Mouse (Mus musculus) midbrain, embryonic 16.5 days (tissue): ENCODE results near the gene Cst7. TPM values are rescaled to one million over a fixed set of nuclear protein-coding genes. Genes with fewer than 3 reads are reported as not detected.
A peak's percentile ranks its signal among the peaks of the same experiment; 100 is the strongest.

Experiments
- ATAC-seq: fragments of 200-750 bp; cut with Nextera tagmentation; 2 replicates; pipeline ENCODE4 v1.8.0; 2017; ENCODE audit warnings: moderate TSS enrichment
- H3K27ac ChIP-seq: fragments of 300-500 bp; sonication (generic); 2 replicates; pipeline ENCODE4 v1.5.1; 2014; ENCODE audit warnings: mild to moderate bottlenecking, low read length, mixed read lengths
- H3K27me3 ChIP-seq: fragments of 300-500 bp; sonication (generic); 2 replicates; pipeline ENCODE4 v1.6.1; 2014; ENCODE audit warnings: low read depth, low read length, mixed read lengths; ENCODE audit not compliant: control insufficient read depth, insufficient read depth
- H3K36me3 ChIP-seq: fragments of 300-500 bp; sonication (generic); 2 replicates; pipeline ENCODE4 v1.6.1; 2014; ENCODE audit warnings: mild to moderate bottlenecking, low read length, moderate library complexity, mixed read lengths; ENCODE audit not compliant: control insufficient read depth, insufficient read depth
- H3K4me1 ChIP-seq: fragments of 300-500 bp; sonication (generic); 2 replicates; pipeline ENCODE4 v1.6.1; 2014; ENCODE audit warnings: mild to moderate bottlenecking, low read length, mixed read lengths; ENCODE audit not compliant: control insufficient read depth, insufficient read depth
- H3K4me2 ChIP-seq: fragments of 300-500 bp; sonication (generic); 2 replicates; pipeline ENCODE4 v1.6.1; 2014; ENCODE audit warnings: mild to moderate bottlenecking, low read length, mixed read lengths
- H3K4me3 ChIP-seq: fragments of 300-500 bp; sonication (generic); 2 replicates; pipeline ENCODE4 v1.5.1; 2014; ENCODE audit warnings: low read depth, mild to moderate bottlenecking, low read length, moderate library complexity, mixed read lengths
- H3K9ac ChIP-seq: fragments of 300-500 bp; sonication (generic); 2 replicates; pipeline ENCODE4 v1.6.1; 2014; ENCODE audit warnings: low read depth, low read length, mixed read lengths
- H3K9me3 ChIP-seq: fragments of 300-500 bp; sonication (generic); replicated peaks from 2 replicates; pipeline ENCODE4 v1.6.1; 2014; ENCODE audit warnings: mild to moderate bottlenecking, low read length, mixed read lengths; ENCODE audit not compliant: control insufficient read depth, poor library complexity, severe bottlenecking
- WGBS: fragments of 180-500 bp; shearing (Covaris S2); extraction: QIAGEN DNeasy Blood & Tissue Kit; methylation state at CpG from one replicate; pipeline ENCODE4 v1.1.7; 2014; 5-methylcytosine and 5-hydroxymethylcytosine counted together
- polyA plus RNA-seq: library from polyadenylated mRNA; unstranded; fragments of >200 nt; fragmentation: Nextera tagmentation; extraction: Ambion mirVana; gene quantifications from 2 replicates; pipeline ENCODE4 v1.2.1, GENCODE M21; 2015

The Cst7 gene
- polyA plus RNA-seq, 1 experiment from 2014 or later = 0.44 TPM

- Histone ChIP-seq H3K4me2 (peak overlapping the region; percentile 72), H3K9ac (peak overlapping the region; percentile 94), H3K36me3 (no peaks in the 10 kb centered on the region), H3K27me3 (no peaks in the 10 kb centered on the region), H3K4me1 (peaks cover 15% of the 10 kb centered on the region), H3K27ac (peak overlapping the region; percentile 69), H3K9me3 (no peaks in the 10 kb centered on the region), H3K4me3 (peak overlapping the region; percentile 90)
- WGBS = under 1% methylated on average over 10 of the region's 10 CpGs
- peak; percentile 73 for ATAC-seq
Observed at GRCm38 (mm10) chr2:150608872-150609560, 38.8 kb downstream of the Cst7 start.

- WGBS = 78% methylated on average over 3 of the region's 3 CpGs
- H3K4me2 ChIP-seq = no peak overlapping the region
- H3K27me3 ChIP-seq = no peaks in the 10 kb centered on the region
- no peaks in the 10 kb centered on the region for H3K9me3 ChIP-seq
- no peak overlapping the region for H3K9ac ChIP-seq
- ATAC-seq = no peak
- H3K36me3 ChIP-seq = no peaks in the 10 kb centered on the region
- no peak overlapping the region for H3K27ac ChIP-seq
- peaks cover 15% of the 10 kb centered on the region for H3K4me1 ChIP-seq
- no peak overlapping the region for H3K4me3 ChIP-seq
Observed at GRCm38 (mm10) chr2:150610097-150610496, 39.9 kb downstream of the Cst7 start.

GRCm38 (mm10) chr2:150621698-150622097 lies 51.5 kb downstream of the Cst7 start:
- H3K4me2 ChIP-seq = no peak overlapping the region
- no peaks in the 10 kb centered on the region for H3K27me3 ChIP-seq
- 82% methylated on average over 3 of the region's 3 CpGs for WGBS
- peaks cover 3% of the 10 kb centered on the region; the same call in 1 of the 2 replicates for H3K36me3 ChIP-seq
- H3K9me3 ChIP-seq = no peaks in the 10 kb centered on the region
- no peak overlapping the region for H3K9ac ChIP-seq
- H3K4me3 ChIP-seq = no peak overlapping the region
- ATAC-seq = no peak
- no peak overlapping the region for H3K27ac ChIP-seq
- no peaks in the 10 kb centered on the region for H3K4me1 ChIP-seq

- no peak overlapping the region for H3K9ac ChIP-seq
- H3K36me3 ChIP-seq = peaks cover 6% of the 10 kb centered on the region
- no peaks in the 10 kb centered on the region for H3K9me3 ChIP-seq
- H3K4me2 ChIP-seq = no peak overlapping the region
- WGBS = 91% methylated on average over 3 of the region's 3 CpGs
- H3K4me3 ChIP-seq = no peak overlapping the region
- ATAC-seq = no peak
- no peak overlapping the region for H3K27ac ChIP-seq
- H3K4me1 ChIP-seq = no peaks in the 10 kb centered on the region
- H3K27me3 ChIP-seq = no peaks in the 10 kb centered on the region
Observed at GRCm38 (mm10) chr2:150623957-150624356, 53.7 kb downstream of the Cst7 start.

GRCm38 (mm10) chr2:150624926-150625325 lies 54.7 kb downstream of the Cst7 start:
- Histone ChIP-seq H3K27ac (no peak overlapping the region), H3K9ac (no peak overlapping the region), H3K4me2 (no peak overlapping the region), H3K36me3 (peaks cover 6% of the 10 kb centered on the region), H3K9me3 (no peaks in the 10 kb centered on the region), H3K4me3 (no peak overlapping the region), H3K4me1 (no peaks in the 10 kb centered on the region), H3K27me3 (no peaks in the 10 kb centered on the region)
- ATAC-seq = no peak
- 97% methylated on average over 8 of the region's 8 CpGs for WGBS

DNA sequence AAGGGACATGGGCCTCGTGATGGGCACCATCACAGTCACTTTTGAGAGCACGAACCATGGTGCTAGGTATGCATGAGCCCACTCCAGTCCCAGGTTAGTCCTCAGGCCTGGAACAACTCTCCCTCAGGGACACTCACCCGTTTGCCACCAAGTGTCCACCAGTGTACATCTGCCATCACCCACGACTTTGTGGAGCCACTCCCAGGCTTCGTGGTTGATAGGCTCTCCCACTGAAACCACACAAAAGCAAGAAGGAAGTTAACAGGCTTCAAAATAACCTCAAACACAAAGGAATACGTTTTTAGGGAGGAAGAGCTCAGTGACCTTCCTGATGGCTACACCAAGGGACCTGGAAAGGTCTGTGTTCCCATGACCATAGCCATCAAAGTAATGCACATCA lies 56.9 kb downstream of the Cst7 start:
- H3K4me3 ChIP-seq = no peak overlapping the region
- H3K27me3 ChIP-seq = no peaks in the 10 kb centered on the region
- H3K9me3 ChIP-seq = no peaks in the 10 kb centered on the region
- peaks cover 6% of the 10 kb centered on the region for H3K36me3 ChIP-seq
- no peak for ATAC-seq
- no peak overlapping the region for H3K27ac ChIP-seq
- no peak overlapping the region for H3K9ac ChIP-seq
- WGBS = 73% methylated on average over 6 of the region's 6 CpGs
- H3K4me2 ChIP-seq = no peak overlapping the region
- no peaks in the 10 kb centered on the region for H3K4me1 ChIP-seq

Other genes with a start within 250 kb of the Cst7 start
- 0.82 and 1.3 TPM in 2 replicates for gene Gm10130, start 246.7 kb upstream of the Cst7 start, polyA plus RNA-seq
- gene 3300002I08Rik, start 207.7 kb upstream of the Cst7 start, polyA plus RNA-seq = 14.7 and 15.7 TPM in 2 replicates
- 7.5 and 8.6 TPM in 2 replicates for gene Zfp442, start 118.9 kb upstream of the Cst7 start, polyA plus RNA-seq
- gene Zfp345, start 85.3 kb upstream of the Cst7 start, polyA plus RNA-seq = 0.08 TPM in 1 of 2 replicates, not detected in the other
- gene Apmap, start 38.2 kb downstream of the Cst7 start, polyA plus RNA-seq = 37.3 and 38.3 TPM in 2 replicates
- gene Acss1, start 98.1 kb downstream of the Cst7 start, polyA plus RNA-seq = 15.6 and 20.5 TPM in 2 replicates
- 0.06 and 0.07 TPM in 2 replicates for gene Vsx1, start 118.9 kb downstream of the Cst7 start, polyA plus RNA-seq
- 75.3 and 85.7 TPM in 2 replicates for gene Entpd6, start 178.6 kb downstream of the Cst7 start, polyA plus RNA-seq
- 108 and 133 TPM in 2 replicates for gene Pygb, start 216.3 kb downstream of the Cst7 start, polyA plus RNA-seq